Mouse (Mus musculus) spleen, adult 2 months (tissue): ENCODE data around the gene Gm10382.

Experiments
- CTCF ChIP-seq: fragments of 200-500 bp; IDR thresholded peaks from 2 replicates; pipeline ENCODE4 v1.5.1; 2011; ENCODE audit warnings: mild to moderate bottlenecking, inconsistent platforms; ENCODE audit not compliant: insufficient read depth, insufficient read length, insufficient replicate concordance; ENCODE audit errors: extremely low read depth
- POLR2A ChIP-seq: fragments of 200-500 bp; IDR thresholded peaks from 2 replicates; pipeline ENCODE4 v1.6.1; 2011; ENCODE audit warnings: low read depth, low read length, inconsistent platforms

DNA sequence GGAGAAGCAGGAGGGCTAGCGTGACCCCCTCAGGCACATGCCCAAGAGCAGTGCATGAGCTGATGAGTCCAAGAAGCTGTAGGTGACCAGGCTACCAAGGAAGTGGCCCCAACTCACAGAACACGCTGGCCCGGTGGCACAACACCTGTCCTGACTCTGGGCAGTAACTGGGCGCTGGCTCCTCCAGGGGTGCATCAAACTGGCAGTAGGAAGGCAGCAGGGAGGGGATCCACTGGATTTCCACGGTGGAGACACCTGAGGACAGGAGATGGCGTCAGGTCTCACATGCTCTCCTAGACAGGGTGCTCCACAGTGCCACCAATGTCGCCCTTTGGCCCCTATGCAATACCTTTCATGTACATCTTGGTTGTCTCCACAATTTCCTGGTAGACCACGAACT, 27.1 kb downstream of the Gm10382 start:
- TF ChIP-seq POLR2A, result no peak
- TF ChIP-seq CTCF, result no peak
